Mouse (Mus musculus) urinary bladder, adult 18-20 months (tissue): ENCODE data around the gene Sox15.

ENCODE experiments used
- DNase-seq, 2 experiments: peaks; one replicate each; pipeline ENCODE4 v3.0.0; 2022; ENCODE audit warnings: low spot score in 2 of 2, mixed read lengths in 2 of 2

The Sox15 gene

GRCm38 (mm10) chr11:69680136-69680855 lies 25.2 kb downstream of the Sox15 start:
- DNase-seq: no peak

GRCm38 (mm10) chr11:69681314-69682208 lies 26.4 kb downstream of the Sox15 start, which contains the start of gene Senp3:
Gene Senp3 (minus strand): TSS chr11:69682084.
- peak; percentile 93 to 94 for DNase-seq

- no peak for DNase-seq
Observed at GRCm38 (mm10) chr11:69682209-69682839, 27.2 kb downstream of the Sox15 start.

GRCm38 (mm10) chr11:69682840-69683533 lies 27.9 kb downstream of the Sox15 start:
- peak; percentile 77 to 79 for DNase-seq

GRCm38 (mm10) chr11:69683576-69683975 lies 28.5 kb downstream of the Sox15 start:
- DNase-seq: no peak

- DNase-seq: no peak
Observed at GRCm38 (mm10) chr11:69684128-69684745, 29.1 kb downstream of the Sox15 start.

- no peak for DNase-seq
Observed at GRCm38 (mm10) chr11:69684936-69685335, 29.8 kb downstream of the Sox15 start.

GRCm38 (mm10) chr11:69685526-69686148 lies 30.5 kb downstream of the Sox15 start, which contains the start of gene Tnfsf13:
Gene Tnfsf13 (minus strand): TSS chr11:69685784.
- peak in 1 of 2 experiments; percentile 75 for DNase-seq

- DNase-seq: peak in 1 of 2 experiments; percentile 76
Observed at GRCm38 (mm10) chr11:69686377-69686776, 31.3 kb downstream of the Sox15 start.

GRCm38 (mm10) chr11:69687061-69687460 lies 31.9 kb downstream of the Sox15 start:
- DNase-seq: no peak

- no peak for DNase-seq
Observed at GRCm38 (mm10) chr11:69689891-69690290, 34.8 kb downstream of the Sox15 start.

- DNase-seq: no peak
Observed at GRCm38 (mm10) chr11:69692196-69692811, 37.2 kb downstream of the Sox15 start.

- no peak for DNase-seq
Observed at GRCm38 (mm10) chr11:69692863-69693262, 37.7 kb downstream of the Sox15 start.

GRCm38 (mm10) chr11:69693421-69693965 lies 38.4 kb downstream of the Sox15 start:
- no peak for DNase-seq

- DNase-seq: no peak
Observed at GRCm38 (mm10) chr11:69695046-69695360, 39.9 kb downstream of the Sox15 start.

- DNase-seq: peak; percentile 62 to 63
Observed at GRCm38 (mm10) chr11:69695361-69696181, 40.5 kb downstream of the Sox15 start, which contains the start of the genes Tnfsf12 and Tnfsfm13. Gene Tnfsf12 (minus strand): TSS chr11:69695849. Gene Tnfsfm13 (minus strand): TSS chr11:69696098.

- DNase-seq: no peak
Observed at GRCm38 (mm10) chr11:69697396-69697795, 42.3 kb downstream of the Sox15 start.

GRCm38 (mm10) chr11:69698574-69698973 lies 43.5 kb downstream of the Sox15 start:
- DNase-seq: no peak

GRCm38 (mm10) chr11:69699595-69699994 lies 44.5 kb downstream of the Sox15 start:
- DNase-seq: no peak
